Mouse (Mus musculus): ENCODE measurements around the gene Usp35. TPM values are rescaled to one million over a fixed set of nuclear protein-coding genes. Genes with fewer than 3 reads are reported as not detected.

The Usp35 gene
- total and polyA plus RNA-seq, 2 experiments from 2014 or later = 0.30 to 5.6 TPM

GRCm38 (mm10) chr7:97356875-97357276, 25.1 kb upstream of the Usp35 start:
- ATAC-seq (ENCODE audit: insufficient read depth, low read depth) = no peak
- no peaks in the 10 kb centered on the region for H3K36me3 ChIP-seq (replicated peaks; ENCODE audit: control insufficient read depth, insufficient read depth, low read length)
- H3K4me1 ChIP-seq (ENCODE audit: control insufficient read depth, insufficient read depth) = no peaks in the 10 kb centered on the region; the same call in 1 of the 2 replicates
- WGBS = 81% methylated on average over 5 of the region's 5 CpGs
- H3K4me2 ChIP-seq (ENCODE audit: low read depth, low read length) = no peak overlapping the region
- DNase-seq (ENCODE audit: low spot score) = no peak
- H3K27ac ChIP-seq (ENCODE audit: low read depth) = no peak overlapping the region
- H3K27me3 ChIP-seq (ENCODE audit: control insufficient read depth, insufficient read depth, low read length) = no peaks in the 10 kb centered on the region
- H3K9ac ChIP-seq (replicated peaks; ENCODE audit: low read depth, low read length) = no peak overlapping the region
- no peak overlapping the region for H3K4me3 ChIP-seq (ENCODE audit: low read depth, low read length)
- no peaks in the 10 kb centered on the region for H3K9me3 ChIP-seq (replicated peaks; ENCODE audit: control insufficient read depth, low read length)
- TF ChIP-seq CTCF (IDR thresholded peaks at IDR 0.05; ENCODE audit: low read depth) = no peak
- TF ChIP-seq EP300 (IDR thresholded peaks at IDR 0.05; ENCODE audit: low read depth) = no peak

GRCm38 (mm10) chr7:97356253-97356652, 24.4 kb upstream of the Usp35 start:
- H3K27me3 ChIP-seq (ENCODE audit: control insufficient read depth, insufficient read depth, low read length) = no peaks in the 10 kb centered on the region
- no peak overlapping the region for H3K9ac ChIP-seq (replicated peaks; ENCODE audit: low read depth, low read length)
- WGBS = 69% methylated on average over 5 of the region's 5 CpGs
- H3K4me1 ChIP-seq (ENCODE audit: control insufficient read depth, insufficient read depth) = no peaks in the 10 kb centered on the region; the same call in 1 of the 2 replicates
- H3K4me2 ChIP-seq (ENCODE audit: low read depth, low read length) = no peak overlapping the region
- no peak overlapping the region for H3K27ac ChIP-seq (ENCODE audit: low read depth)
- no peak overlapping the region for H3K4me3 ChIP-seq (ENCODE audit: low read depth, low read length)
- TF ChIP-seq EP300 (IDR thresholded peaks at IDR 0.05; ENCODE audit: low read depth) (no peak), CTCF (IDR thresholded peaks at IDR 0.05; ENCODE audit: low read depth) (no peak)
- DNase-seq (ENCODE audit: low spot score) (no peak), ATAC-seq (ENCODE audit: insufficient read depth, low read depth) (no peak)
- no peaks in the 10 kb centered on the region for H3K9me3 ChIP-seq (replicated peaks; ENCODE audit: control insufficient read depth, low read length)
- H3K36me3 ChIP-seq (replicated peaks; ENCODE audit: control insufficient read depth, insufficient read depth, low read length) = no peaks in the 10 kb centered on the region

GRCm38 (mm10) chr7:97355068-97355841, 23.4 kb upstream of the Usp35 start:
- no peaks in the 10 kb centered on the region for H3K27me3 ChIP-seq (ENCODE audit: control insufficient read depth, insufficient read depth, low read length)
- no peak overlapping the region for H3K9ac ChIP-seq (replicated peaks; ENCODE audit: low read depth, low read length)
- WGBS = 24% methylated on average over 13 of the region's 13 CpGs
- no peaks in the 10 kb centered on the region for H3K9me3 ChIP-seq (replicated peaks; ENCODE audit: control insufficient read depth, low read length)
- DNase-seq (ENCODE audit: low spot score) (peak; percentile 43), ATAC-seq (ENCODE audit: insufficient read depth, low read depth) (peak; percentile 47)
- no peak overlapping the region for H3K27ac ChIP-seq (ENCODE audit: low read depth)
- H3K36me3 ChIP-seq (replicated peaks; ENCODE audit: control insufficient read depth, insufficient read depth, low read length) = no peaks in the 10 kb centered on the region
- peak overlapping the region; percentile 5; the same call in 1 of the 2 replicates for H3K4me2 ChIP-seq (ENCODE audit: low read depth, low read length)
- TF ChIP-seq EP300 (IDR thresholded peaks at IDR 0.05; ENCODE audit: low read depth) (no peak), CTCF (IDR thresholded peaks at IDR 0.05; ENCODE audit: low read depth) (no peak)
- H3K4me1 ChIP-seq (ENCODE audit: control insufficient read depth, insufficient read depth) = no peaks in the 10 kb centered on the region; the same call in 1 of the 2 replicates
- no peak overlapping the region for H3K4me3 ChIP-seq (ENCODE audit: low read depth, low read length)

- H3K4me3 ChIP-seq (ENCODE audit: low read depth, low read length) = no peak overlapping the region
- no peak overlapping the region for H3K4me2 ChIP-seq (ENCODE audit: low read depth, low read length)
- no peak overlapping the region for H3K9ac ChIP-seq (replicated peaks; ENCODE audit: low read depth, low read length)
- no peak overlapping the region for H3K27ac ChIP-seq (ENCODE audit: low read depth)
- no peaks in the 10 kb centered on the region for H3K9me3 ChIP-seq (replicated peaks; ENCODE audit: control insufficient read depth, low read length)
- TF ChIP-seq EP300 (IDR thresholded peaks at IDR 0.05; ENCODE audit: low read depth) = no peak
- no peak for TF ChIP-seq CTCF (IDR thresholded peaks at IDR 0.05; ENCODE audit: low read depth)
- 92% methylated on average over 6 of the region's 6 CpGs for WGBS
- no peaks in the 10 kb centered on the region; the same call in 1 of the 2 replicates for H3K4me1 ChIP-seq (ENCODE audit: control insufficient read depth, insufficient read depth)
- no peaks in the 10 kb centered on the region for H3K27me3 ChIP-seq (ENCODE audit: control insufficient read depth, insufficient read depth, low read length)
- ATAC-seq (ENCODE audit: insufficient read depth, low read depth) = no peak
- 0 out of 2 replicates have a peak, but pooled peaks cover 3% of the 10 kb centered on the region for H3K36me3 ChIP-seq (replicated peaks; ENCODE audit: control insufficient read depth, insufficient read depth, low read length)
- DNase-seq (ENCODE audit: low spot score) = no peak
These were observed 21.5 kb upstream of the Usp35 start for GRCm38 (mm10) chr7:97353356-97353755.

- H3K4me3 ChIP-seq (ENCODE audit: low read depth, low read length) = no peak overlapping the region
- H3K4me1 ChIP-seq (ENCODE audit: control insufficient read depth, insufficient read depth) = no peaks in the 10 kb centered on the region; the same call in 1 of the 2 replicates
- ATAC-seq (ENCODE audit: insufficient read depth, low read depth) (no peak), DNase-seq (ENCODE audit: low spot score) (no peak)
- peaks cover 8% of the 10 kb centered on the region; the same call in 1 of the 2 replicates for H3K36me3 ChIP-seq (replicated peaks; ENCODE audit: control insufficient read depth, insufficient read depth, low read length)
- H3K9me3 ChIP-seq (replicated peaks; ENCODE audit: control insufficient read depth, low read length) = no peaks in the 10 kb centered on the region
- TF ChIP-seq EP300 (IDR thresholded peaks at IDR 0.05; ENCODE audit: low read depth) (no peak), CTCF (IDR thresholded peaks at IDR 0.05; ENCODE audit: low read depth) (no peak)
- no peak overlapping the region for H3K4me2 ChIP-seq (ENCODE audit: low read depth, low read length)
- H3K27ac ChIP-seq (ENCODE audit: low read depth) = no peak overlapping the region
- WGBS = 81% methylated on average over 11 of the region's 11 CpGs
- H3K27me3 ChIP-seq (ENCODE audit: control insufficient read depth, insufficient read depth, low read length) = no peaks in the 10 kb centered on the region
- no peak overlapping the region for H3K9ac ChIP-seq (replicated peaks; ENCODE audit: low read depth, low read length)
These were observed 20.1 kb upstream of the Usp35 start for GRCm38 (mm10) chr7:97351792-97352513.

Data from heart, postnatal 0 days (tissue).